Mouse (Mus musculus): ENCODE results near the gene Angpt4.

DNA sequence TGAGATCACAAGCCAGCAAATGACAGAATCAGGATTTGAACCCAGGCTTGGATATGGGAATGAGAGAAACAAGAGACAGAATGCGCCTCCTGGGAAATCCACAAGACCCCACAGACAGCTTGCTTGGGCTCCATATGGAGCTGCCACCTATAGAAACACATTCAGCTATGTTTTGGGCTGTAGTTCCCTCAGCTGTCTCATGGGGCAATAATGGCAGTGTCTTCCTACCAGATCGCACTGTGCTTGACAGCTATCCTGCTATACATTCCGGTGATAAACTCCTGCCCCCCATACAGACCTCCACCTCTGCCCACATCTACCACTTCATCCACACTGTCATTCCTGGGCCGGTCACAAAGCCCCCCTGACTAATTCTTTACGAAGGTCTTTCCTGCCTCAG, 64.3 kb downstream of the Angpt4 start:
- TF ChIP-seq CTCF (IDR thresholded peaks at IDR 0.05; ENCODE audit: low read depth) (peak; percentile 45), EP300 (IDR thresholded peaks at IDR 0.05; ENCODE audit: low read depth) (no peak)
